Mouse (Mus musculus): ENCODE results near the gene Lrrn4. TPM values are rescaled to one million over a fixed set of nuclear protein-coding genes. Genes with fewer than 3 reads are reported as not detected.

Lrrn4 gene
- total RNA-seq, 2 experiments from 2014 or later, result 0.43 to 0.47 TPM

GRCm38 (mm10) chr2:132870286-132870685, 10.4 kb downstream of the Lrrn4 start:
- DNase-seq, result no peak

GRCm38 (mm10) chr2:132869682-132870081, 11.0 kb downstream of the Lrrn4 start:
- DNase-seq, result no peak

- no peak for DNase-seq
Observed at GRCm38 (mm10) chr2:132867521-132867920, 13.2 kb downstream of the Lrrn4 start.

GRCm38 (mm10) chr2:132863325-132863724, 17.4 kb downstream of the Lrrn4 start:
- DNase-seq, result no peak

- DNase-seq, result no peak
Observed at GRCm38 (mm10) chr2:132861456-132861855, 19.2 kb downstream of the Lrrn4 start.

- no peak for DNase-seq
Observed at GRCm38 (mm10) chr2:132860435-132860834, 20.3 kb downstream of the Lrrn4 start.

GRCm38 (mm10) chr2:132856333-132856732, 24.4 kb downstream of the Lrrn4 start:
- no peak for DNase-seq

- no peak for DNase-seq
Observed at GRCm38 (mm10) chr2:132853051-132853450, 27.6 kb downstream of the Lrrn4 start.

GRCm38 (mm10) chr2:132849141-132849540, 31.6 kb downstream of the Lrrn4 start:
- peak; percentile 26 to 41 for DNase-seq

- no peak for DNase-seq
Observed at GRCm38 (mm10) chr2:132848361-132848760, 32.3 kb downstream of the Lrrn4 start.

- DNase-seq, result no peak
Observed at GRCm38 (mm10) chr2:132847581-132847980, 33.1 kb downstream of the Lrrn4 start.

- peak; percentile 96 to 97 for DNase-seq
Observed at GRCm38 (mm10) chr2:132846407-132847358, 34.0 kb downstream of the Lrrn4 start, which contains the start of gene Crls1. Gene Crls1, plus strand, starts transcription at chr2:132846666.

- no peak for DNase-seq
Observed at GRCm38 (mm10) chr2:132841071-132841470, 39.6 kb downstream of the Lrrn4 start.

Other genes starting within 250 kb of the Lrrn4 start
- gene Shld1, start 194.0 kb downstream of the Lrrn4 start, total RNA-seq (2021), result 10 to 100 TPM in 1 of 2 experiments, 1 to 10 TPM in 1; 9.7 to 11.4 TPM
- 100 to 1,000 TPM; 295 to 348 TPM for gene Chgb, start 99.6 kb downstream of the Lrrn4 start, total RNA-seq (2021)
- 10 to 100 TPM; 27.9 to 32.4 TPM for gene Trmt6, start 64.8 kb downstream of the Lrrn4 start, total RNA-seq (2021)
- 1 to 10 TPM; 3.3 to 4.2 TPM for gene Mcm8, start 64.8 kb downstream of the Lrrn4 start, total RNA-seq (2021)
- 10 to 100 TPM; 41.2 to 49.4 TPM for gene Crls1, start 34.2 kb downstream of the Lrrn4 start, total RNA-seq (2021)
- under 1 TPM; 0.27 to 0.48 TPM for gene Fermt1, start 65.0 kb upstream of the Lrrn4 start, total RNA-seq (2021)